In genomic region chr13:99611715-99612494, GRCm38 (mm10) we compare ENCODE assay signal across 24 mouse cellular contexts.
DNase-seq lines count a peak whose midpoint lies in the region; ATAC-seq and TF ChIP-seq lines count a peak whose summit lies in the region.
"Had no signal": no experiment of that assay in that cellular context is flagged by ENCODE, and none has a peak within 500 bp of the region (broad histone marks: within the 10 kb centered on the region; RNA-seq: fewer than 3 reads in every experiment).

No protein-coding gene starts in this region.

- H3ac ChIP-seq in myocyte (ENCODE audit: control insufficient read depth, insufficient read length): no peak overlapping the region

- H3K9ac ChIP-seq in kidney, embryonic 16.5 days (replicated peaks; ENCODE audit: low read length): no peak overlapping the region
- H3K9ac ChIP-seq: embryonic facial prominence, embryonic 12.5 days; embryonic facial prominence, embryonic 15.5 days; forebrain, postnatal 0 days; heart, embryonic 13.5 days; hindbrain, embryonic 12.5 days; hindbrain, embryonic 15.5 days had no signal

- H3K4me3 ChIP-seq in layer of hippocampus, adult 2 months: no peak overlapping the region
- H3K4me3 ChIP-seq in myocyte: no peak overlapping the region
- no peak overlapping the region for H3K4me3 ChIP-seq in kidney, embryonic 16.5 days (ENCODE audit: low read length)
- no peak overlapping the region for H3K4me3 ChIP-seq in gastrocnemius, adult 2 months
- H3K4me3 ChIP-seq: embryonic facial prominence, embryonic 12.5 days; embryonic facial prominence, embryonic 15.5 days; heart, adult 2 months; heart, embryonic 10.5 days; heart, embryonic 13.5 days; hindbrain, embryonic 12.5 days; hindbrain, embryonic 15.5 days had no signal

- H3K27me3 ChIP-seq in myocyte (ENCODE audit: control insufficient read depth, insufficient read depth, insufficient read length): no peaks in the 10 kb centered on the region
- no peaks in the 10 kb centered on the region for H3K27me3 ChIP-seq in kidney, embryonic 16.5 days (ENCODE audit: insufficient read depth, low read length)
- H3K27me3 ChIP-seq: embryonic facial prominence, embryonic 12.5 days; embryonic facial prominence, embryonic 15.5 days; heart, embryonic 13.5 days; hindbrain, embryonic 12.5 days; hindbrain, embryonic 15.5 days had no signal

- peak overlapping the region; percentile 86 for H3K27ac ChIP-seq in layer of hippocampus, adult 2 months
- H3K27ac ChIP-seq in kidney, embryonic 16.5 days (ENCODE audit: low read length): no peak overlapping the region
- H3K27ac ChIP-seq in gastrocnemius, adult 2 months: no peak overlapping the region
- H3K27ac ChIP-seq: embryonic facial prominence, embryonic 12.5 days; embryonic facial prominence, embryonic 15.5 days; heart, adult 2 months; heart, embryonic 13.5 days; hindbrain, embryonic 12.5 days; hindbrain, embryonic 15.5 days had no signal

- TF ChIP-seq CTCF in layer of hippocampus, adult 2 months (conservative IDR thresholded peaks at IDR 0.05): no peak
- no peak for TF ChIP-seq CTCF in gastrocnemius, adult 2 months (IDR thresholded peaks at IDR 0.05)

- intact Hi-C loops in heart, postnatal 14 days (cut with DNase I): no loop called here
- intact Hi-C loops in gastrocnemius, adult 2 months (cut with DNase I): no loop called here

- H3K4me2 ChIP-seq in myocyte (ENCODE audit: low read depth): no peak overlapping the region
- no peak overlapping the region for H3K4me2 ChIP-seq in kidney, embryonic 16.5 days (replicated peaks; ENCODE audit: low read depth, low read length)
- H3K4me2 ChIP-seq: embryonic facial prominence, embryonic 12.5 days; embryonic facial prominence, embryonic 15.5 days; heart, embryonic 13.5 days; hindbrain, embryonic 12.5 days; hindbrain, embryonic 15.5 days had no signal

- no peak for TF ChIP-seq POLR2A in myocyte (IDR thresholded peaks at IDR 0.05; ENCODE audit: insufficient read length, low read depth)

- no peaks in the 10 kb centered on the region for H3K36me3 ChIP-seq in myocyte (ENCODE audit: control insufficient read depth, insufficient read depth)
- H3K36me3 ChIP-seq in kidney, embryonic 16.5 days (ENCODE audit: insufficient read depth, low read length): no peaks in the 10 kb centered on the region
- H3K36me3 ChIP-seq: embryonic facial prominence, embryonic 12.5 days; embryonic facial prominence, embryonic 15.5 days; heart, embryonic 10.5 days; heart, embryonic 13.5 days; hindbrain, embryonic 12.5 days; hindbrain, embryonic 15.5 days had no signal

- H3K9me3 ChIP-seq in kidney, embryonic 16.5 days (ENCODE audit: low read length): no peaks in the 10 kb centered on the region
- H3K9me3 ChIP-seq: embryonic facial prominence, embryonic 12.5 days; embryonic facial prominence, embryonic 15.5 days; heart, embryonic 10.5 days; heart, embryonic 13.5 days; hindbrain, embryonic 12.5 days; hindbrain, embryonic 15.5 days had no signal

- ATAC-seq in kidney, embryonic 16.5 days (ENCODE audit: low FRiP score, low TSS enrichment): no peak
- ATAC-seq: activated CD4-positive, CD25-positive, alpha-beta regulatory T cell, adult 4 months; forebrain, embryonic 14.5 days; forebrain, postnatal 0 days had no signal

- no peaks in the 10 kb centered on the region for H3K79me2 ChIP-seq in myocyte (ENCODE audit: control insufficient read depth, insufficient read depth)

- DNase-seq in heart, adult 11 months: peak; percentile 43
- no peak for DNase-seq in heart, postnatal 14 days
- peak in 1 of 2 experiments; percentile 37 for DNase-seq in layer of hippocampus, adult 2 months (ENCODE audit: low spot score in 2 of 2)
- DNase-seq in layer of hippocampus, postnatal 25 days (ENCODE audit: extremely low spot score in 1 of 2, low spot score in 1 of 2): no peak
- peak; percentile 67 for DNase-seq in brain, adult 2 months (ENCODE audit: low read depth, low spot score)
- no peak for DNase-seq in gastrocnemius, adult 2 months
- DNase-seq: adrenal gland, adult 8-10 months; adrenal gland, postnatal 25 days; cerebellum, adult 18-20 months; cerebellum, adult 9-10 months; cerebellum, postnatal 25 days; forebrain, postnatal 0 days; gastrocnemius, postnatal 25 days; heart, adult 2 months had no signal

- WGBS in kidney, embryonic 16.5 days: 82% methylated on average over 18 of the region's 18 CpGs

- no peaks in the 10 kb centered on the region for H3K4me1 ChIP-seq in kidney, embryonic 16.5 days (ENCODE audit: insufficient read depth, low read length)

TF ChIP-seq in myocyte, 11 proteins besides CTCF, POLR2A, EP300 and RAD21:
- TF ChIP-seq USF1 (IDR thresholded peaks at IDR 0.05; ENCODE audit: low read depth): no peak
- peak in 1 of 3 experiments; percentile 63 for TF ChIP-seq MYOG (IDR thresholded peaks at IDR 0.05; ENCODE audit: control insufficient read depth in 1 of 3, insufficient read depth in 1 of 3, insufficient read length in 2 of 3, low read depth in 2 of 3)
- no peak for TF ChIP-seq CEBPB (IDR thresholded peaks at IDR 0.05; ENCODE audit: insufficient read depth, poor library complexity, severe bottlenecking)
- TF ChIP-seq MYOD1 (IDR thresholded peaks at IDR 0.05; ENCODE audit: control insufficient read depth in 1 of 3, insufficient read length in 2 of 3, low read depth in 2 of 3): peak in 2 of 3 experiments; percentile 59 to 74
- TF ChIP-seq POLR2AphosphoS2 (IDR thresholded peaks at IDR 0.05; ENCODE audit: insufficient read length, low read depth): no peak

Comparison
In these comparisons a context has a peak if more than half of its experiments do, and no peak if none do; other contexts are left out.
1. DNase-seq: peak in heart, adult 11 months (single experiment) and brain, adult 2 months (single experiment); none in heart, postnatal 14 days (0 of 2), layer of hippocampus, postnatal 25 days (0 of 2) and gastrocnemius, adult 2 months (single experiment).